Mouse (Mus musculus): ENCODE results near the gene Olfr1284. TPM values are rescaled to one million over a fixed set of nuclear protein-coding genes. Genes with fewer than 3 reads are reported as not detected.
"Not testable (repeated sequence)": the region's sequence is repeated elsewhere in the genome, so short reads cannot be mapped to it uniquely, and the experiment has no call there.

The Olfr1284 gene
- total RNA-seq (2015; ENCODE audit: low replicate concordance) (not detected in 2 replicates), total RNA-seq (2017; ENCODE audit: low replicate concordance) (1.5 TPM in 1 of 2 replicates, not detected in the other)

DNA sequence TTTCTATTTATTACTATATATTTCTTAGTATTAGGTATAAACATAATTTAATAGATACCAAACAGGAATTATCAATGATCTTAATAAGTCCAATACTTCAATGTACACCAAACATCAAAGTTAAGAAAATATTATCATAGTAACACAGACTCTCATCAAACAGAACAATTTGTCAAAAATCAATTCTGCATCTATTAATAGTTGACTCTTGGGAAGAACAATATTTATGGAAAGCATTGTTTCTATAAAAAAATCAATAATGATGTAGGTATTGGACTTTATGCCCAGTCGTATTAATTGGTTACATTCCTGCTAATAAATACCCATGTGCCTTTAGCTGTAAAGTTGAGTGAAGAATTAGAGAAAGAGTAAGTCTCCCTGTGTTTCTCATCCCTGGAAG, at the start of gene Olfr1284:
TSS of gene Olfr1284 (plus strand) at position 301 of the 400 bp plus-strand sequence.
- no peak for ATAC-seq (replicated peaks; ENCODE audit: low FRiP score, poor library complexity, severe bottlenecking)

DNA sequence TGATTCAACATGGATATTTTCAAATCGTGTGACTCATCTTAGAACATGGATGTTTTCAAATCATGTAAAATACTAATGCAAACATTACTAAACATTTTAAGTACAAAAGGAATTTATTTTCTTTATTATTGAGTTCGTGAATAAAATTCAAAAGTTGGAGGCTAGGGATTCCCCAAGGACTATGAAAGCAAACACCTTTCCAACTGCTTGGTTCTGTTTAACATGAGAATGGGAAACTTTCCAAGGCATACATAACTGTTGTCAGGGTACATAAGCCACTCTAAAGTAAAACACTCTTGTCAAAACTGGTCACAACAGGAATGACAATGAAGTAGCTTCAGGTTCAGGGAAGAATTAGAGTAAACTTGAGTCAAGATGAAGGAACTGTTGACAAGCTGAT, 49.1 kb upstream of the Olfr1284 start, which contains the start of gene Olfr1281:
TSS of gene Olfr1281 (plus strand) at position 301 of the 400 bp plus-strand sequence.
- ATAC-seq (replicated peaks; ENCODE audit: low FRiP score, poor library complexity, severe bottlenecking): no peak

DNA sequence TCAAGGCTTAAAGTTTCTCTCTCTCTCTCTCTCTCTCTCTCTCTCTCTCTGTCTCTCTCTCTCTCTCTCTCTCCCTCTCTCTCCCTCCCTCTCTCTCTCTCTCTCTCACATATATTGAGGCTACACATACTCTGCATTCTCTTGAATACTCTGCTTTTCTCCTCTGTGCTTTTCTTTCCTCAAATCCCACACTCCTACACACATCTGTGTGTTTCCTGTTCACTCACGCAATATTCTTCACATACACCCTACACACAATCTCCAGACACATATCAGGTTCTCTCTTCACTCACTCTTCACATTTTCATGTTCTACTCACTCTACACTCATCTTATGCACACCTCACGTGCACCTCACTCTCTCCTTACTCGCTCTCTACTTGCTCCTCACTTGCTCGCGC, 41.6 kb upstream of the Olfr1284 start:
- not testable (repeated sequence) for ATAC-seq (replicated peaks; ENCODE audit: low FRiP score, poor library complexity, severe bottlenecking)

DNA sequence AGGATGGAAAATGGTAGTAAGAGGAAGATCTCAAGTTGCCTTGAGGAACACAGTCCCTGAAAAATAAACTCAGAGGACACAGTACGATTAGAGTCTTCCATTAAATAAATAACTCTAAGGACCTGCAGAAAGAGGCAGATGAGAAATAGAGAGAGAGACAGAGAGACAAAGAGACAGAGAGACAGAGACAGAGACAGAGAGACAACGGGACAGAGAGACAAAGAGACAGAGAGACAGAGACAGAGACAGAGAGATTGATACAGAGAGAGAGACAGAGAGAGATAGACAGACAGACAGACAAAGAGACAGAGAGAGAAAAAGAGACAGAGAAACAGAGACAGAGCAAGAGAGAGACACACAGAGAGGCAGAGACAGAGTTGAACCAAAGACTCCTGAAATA, 39.3 kb upstream of the Olfr1284 start, which contains the start of gene Olfr1282:
TSS of gene Olfr1282 (minus strand) at position 101 of the 400 bp plus-strand sequence.
- no peak for ATAC-seq (replicated peaks; ENCODE audit: low FRiP score, poor library complexity, severe bottlenecking)

DNA sequence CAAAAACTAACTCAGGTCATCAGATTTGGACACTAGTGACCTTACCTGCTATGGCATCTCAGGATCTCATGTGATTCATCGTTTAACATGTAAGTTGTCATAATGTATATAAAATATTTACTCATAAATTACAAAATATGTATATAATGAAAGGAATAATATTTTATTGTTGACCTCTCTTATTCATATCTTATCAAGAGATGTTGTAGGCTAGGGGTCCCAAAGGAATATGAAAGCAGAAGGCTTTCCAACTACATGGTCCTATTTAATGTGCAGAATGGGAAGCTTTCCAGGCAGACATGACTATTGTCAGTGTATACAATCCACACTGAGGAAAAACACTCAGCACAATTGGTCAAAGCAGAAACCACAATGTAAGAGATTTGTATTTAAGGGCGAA, 8.8 kb upstream of the Olfr1284 start, which contains the start of gene Olfr1283:
TSS of gene Olfr1283 (plus strand) at position 301 of the 400 bp plus-strand sequence.
- no peak for ATAC-seq (replicated peaks; ENCODE audit: low FRiP score, poor library complexity, severe bottlenecking)

DNA sequence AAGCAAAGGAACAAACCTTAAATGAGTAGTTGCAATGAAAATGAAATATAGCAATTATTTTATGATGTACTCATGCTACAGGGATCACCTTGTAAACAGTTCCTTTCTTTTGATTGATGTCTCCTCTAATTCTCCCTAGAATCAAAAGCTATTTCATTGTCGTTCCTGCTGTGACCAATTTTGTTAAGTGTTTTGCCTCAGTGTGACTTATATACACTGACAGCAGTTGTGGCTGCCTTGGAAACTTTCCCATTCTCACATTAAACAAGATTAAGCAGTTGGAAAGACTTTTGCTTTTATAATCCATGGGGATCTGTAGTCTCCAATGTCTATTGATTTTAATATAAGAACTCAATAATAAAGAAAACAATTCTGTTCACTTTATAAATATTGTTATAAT, 47.6 kb downstream of the Olfr1284 start, which contains the start of gene Olfr1286:
TSS of gene Olfr1286 (minus strand) at position 185 of the 400 bp plus-strand sequence.
- ATAC-seq (replicated peaks; ENCODE audit: low FRiP score, poor library complexity, severe bottlenecking): no peak

Other genes starting within 250 kb of the Olfr1284 start
- not detected in 2 replicates for gene Gm15130, start 222.6 kb upstream of the Olfr1284 start, total RNA-seq (2015; ENCODE audit: low replicate concordance)
- not detected in 2 replicates for gene Gm15130, start 222.6 kb upstream of the Olfr1284 start, total RNA-seq (2017; ENCODE audit: low replicate concordance)
- not detected in 2 replicates for gene 4930430A15Rik, start 145.9 kb upstream of the Olfr1284 start, total RNA-seq (2015; ENCODE audit: low replicate concordance)
- not detected in 2 replicates for gene 4930430A15Rik, start 145.9 kb upstream of the Olfr1284 start, total RNA-seq (2017; ENCODE audit: low replicate concordance)
- gene Olfr1275, start 140.2 kb upstream of the Olfr1284 start, total RNA-seq (2015; ENCODE audit: low replicate concordance): not detected in 2 replicates
- gene Olfr1275, start 140.2 kb upstream of the Olfr1284 start, total RNA-seq (2017; ENCODE audit: low replicate concordance): not detected in 2 replicates
- gene Olfr1276, start 121.0 kb upstream of the Olfr1284 start, total RNA-seq (2015; ENCODE audit: low replicate concordance): not detected in 2 replicates
- gene Olfr1276, start 121.0 kb upstream of the Olfr1284 start, total RNA-seq (2017; ENCODE audit: low replicate concordance): not detected in 2 replicates
- gene Olfr1277, start 101.4 kb upstream of the Olfr1284 start, total RNA-seq (2015; ENCODE audit: low replicate concordance): not detected in 2 replicates
- gene Olfr1277, start 101.4 kb upstream of the Olfr1284 start, total RNA-seq (2017; ENCODE audit: low replicate concordance): not detected in 2 replicates
- gene Olfr1278, start 85.4 kb upstream of the Olfr1284 start, total RNA-seq (2015; ENCODE audit: low replicate concordance): not detected in 2 replicates
- gene Olfr1278, start 85.4 kb upstream of the Olfr1284 start, total RNA-seq (2017; ENCODE audit: low replicate concordance): 0.14 TPM in 1 of 2 replicates, not detected in the other
- not detected in 2 replicates for gene Olfr1279, start 74.9 kb upstream of the Olfr1284 start, total RNA-seq (2015; ENCODE audit: low replicate concordance)
- gene Olfr1279, start 74.9 kb upstream of the Olfr1284 start, total RNA-seq (2017; ENCODE audit: low replicate concordance): not detected in 2 replicates
- gene Olfr1280, start 61.5 kb upstream of the Olfr1284 start, total RNA-seq (2015; ENCODE audit: low replicate concordance): not detected in 2 replicates
- not detected in 2 replicates for gene Olfr1280, start 61.5 kb upstream of the Olfr1284 start, total RNA-seq (2017; ENCODE audit: low replicate concordance)
- gene Olfr1281, start 49.0 kb upstream of the Olfr1284 start, total RNA-seq (2015; ENCODE audit: low replicate concordance): not detected in 2 replicates
- not detected in 2 replicates for gene Olfr1281, start 49.0 kb upstream of the Olfr1284 start, total RNA-seq (2017; ENCODE audit: low replicate concordance)
- not detected in 2 replicates for gene Olfr1282, start 39.4 kb upstream of the Olfr1284 start, total RNA-seq (2015; ENCODE audit: low replicate concordance)
- gene Olfr1282, start 39.4 kb upstream of the Olfr1284 start, total RNA-seq (2017; ENCODE audit: low replicate concordance): not detected in 2 replicates
- not detected in 2 replicates for gene Olfr1283, start 8.7 kb upstream of the Olfr1284 start, total RNA-seq (2015; ENCODE audit: low replicate concordance)
- not detected in 2 replicates for gene Olfr1283, start 8.7 kb upstream of the Olfr1284 start, total RNA-seq (2017; ENCODE audit: low replicate concordance)
- not detected in 2 replicates for gene Olfr1286, start 47.6 kb downstream of the Olfr1284 start, total RNA-seq (2015; ENCODE audit: low replicate concordance)
- gene Olfr1286, start 47.6 kb downstream of the Olfr1284 start, total RNA-seq (2017; ENCODE audit: low replicate concordance): not detected in 2 replicates
- gene Olfr1287, start 73.6 kb downstream of the Olfr1284 start, total RNA-seq (2015; ENCODE audit: low replicate concordance): not detected in 2 replicates
- gene Olfr1287, start 73.6 kb downstream of the Olfr1284 start, total RNA-seq (2017; ENCODE audit: low replicate concordance): not detected in 2 replicates
- gene Olfr1288, start 98.6 kb downstream of the Olfr1284 start, total RNA-seq (2015; ENCODE audit: low replicate concordance): not detected in 2 replicates
- not detected in 2 replicates for gene Olfr1288, start 98.6 kb downstream of the Olfr1284 start, total RNA-seq (2017; ENCODE audit: low replicate concordance)
- gene Olfr1289, start 105.3 kb downstream of the Olfr1284 start, total RNA-seq (2015; ENCODE audit: low replicate concordance): not detected in 2 replicates
- gene Olfr1289, start 105.3 kb downstream of the Olfr1284 start, total RNA-seq (2017; ENCODE audit: low replicate concordance): not detected in 2 replicates
- not detected in 2 replicates for gene Olfr1290, start 118.3 kb downstream of the Olfr1284 start, total RNA-seq (2015; ENCODE audit: low replicate concordance)
- gene Olfr1290, start 118.3 kb downstream of the Olfr1284 start, total RNA-seq (2017; ENCODE audit: low replicate concordance): not detected in 2 replicates
- not detected in 2 replicates for gene Olfr1291-ps1, start 121.7 kb downstream of the Olfr1284 start, total RNA-seq (2015; ENCODE audit: low replicate concordance)
- gene Olfr1291-ps1, start 121.7 kb downstream of the Olfr1284 start, total RNA-seq (2017; ENCODE audit: low replicate concordance): not detected in 2 replicates
- not detected in 2 replicates for gene Olfr1293-ps, start 149.7 kb downstream of the Olfr1284 start, total RNA-seq (2015; ENCODE audit: low replicate concordance)
- not detected in 2 replicates for gene Olfr1293-ps, start 149.7 kb downstream of the Olfr1284 start, total RNA-seq (2017; ENCODE audit: low replicate concordance)
- gene Olfr1294, start 164.8 kb downstream of the Olfr1284 start, total RNA-seq (2015; ENCODE audit: low replicate concordance): not detected in 2 replicates
- gene Olfr1294, start 164.8 kb downstream of the Olfr1284 start, total RNA-seq (2017; ENCODE audit: low replicate concordance): not detected in 2 replicates
- not detected in 2 replicates for gene Olfr1295, start 194.2 kb downstream of the Olfr1284 start, total RNA-seq (2015; ENCODE audit: low replicate concordance)
- not detected in 2 replicates for gene Olfr1295, start 194.2 kb downstream of the Olfr1284 start, total RNA-seq (2017; ENCODE audit: low replicate concordance)